ENCODE assay signal across 11 mouse cellular contexts in the genomic region with DNA sequence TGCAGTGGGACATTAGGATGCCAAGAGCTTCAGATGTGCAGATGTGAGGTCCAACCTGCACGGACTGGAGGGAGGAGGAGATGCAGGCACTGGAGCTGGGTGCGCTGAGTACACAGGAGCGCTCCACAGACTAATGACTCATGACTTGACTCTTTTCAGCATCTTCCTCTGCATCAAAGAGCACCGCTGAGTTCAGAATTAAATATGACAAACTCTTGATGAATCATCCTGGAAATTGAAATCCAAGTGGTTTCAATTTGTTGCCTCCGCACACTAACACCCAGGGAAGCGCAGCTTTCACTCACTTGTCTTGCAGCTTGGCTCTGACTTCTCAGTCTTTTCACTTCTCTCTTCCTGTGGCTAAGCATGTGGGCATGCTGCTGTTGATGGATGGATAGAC.
A peak's percentile ranks its signal among the peaks of the same experiment; 100 is the strongest.
DNase-seq lines count a peak whose midpoint lies in the region; ATAC-seq and TF ChIP-seq lines count a peak whose summit lies in the region.
"Had no signal": no experiment of that assay in that cellular context is flagged by ENCODE, and none has a peak within 500 bp of the region (broad histone marks: within the 10 kb centered on the region; RNA-seq: fewer than 3 reads in every experiment).

No protein-coding gene starts in this region.

- 83% methylated on average over 6 of the region's 6 CpGs for WGBS in midbrain, embryonic 12.5 days
- 91% methylated on average over 6 of the region's 6 CpGs for WGBS in midbrain, embryonic 10.5 days
- WGBS in midbrain, embryonic 16.5 days, result 82% methylated on average over 6 of the region's 6 CpGs

- no peak for DNase-seq in midbrain, embryonic 10.5 days (ENCODE audit: low spot score)
- DNase-seq in Patski (ENCODE audit: low read depth, low spot score), result peak; percentile 38
- peak; percentile 48 to 49 for DNase-seq in frontal cortex, postnatal 36 days (ENCODE audit: low spot score in 2 of 2)
- DNase-seq in ovary, postnatal 36 days (ENCODE audit: low spot score), result no peak
- DNase-seq in gastrocnemius, postnatal 36 days, result no peak
- DNase-seq: cerebellum, adult 11 months had no signal

- no peak for TF ChIP-seq CTCF in Patski (IDR thresholded peaks at IDR 0.05)

- in situ Hi-C loops in Patski (cut with MboI; ENCODE audit: low pct_unique_long_range_greater_than_20kb), result no loop called here

- no peak overlapping the region for H3K4me3 ChIP-seq in midbrain, embryonic 12.5 days
- no peak overlapping the region for H3K4me3 ChIP-seq in midbrain, embryonic 10.5 days
- no peak overlapping the region for H3K4me3 ChIP-seq in midbrain, embryonic 16.5 days (ENCODE audit: low read depth, low read length)
- H3K4me3 ChIP-seq: liver, embryonic 12.5 days had no signal

- peak; percentile 54; the same call in 1 of the 2 replicates for ATAC-seq in midbrain, embryonic 12.5 days (ENCODE audit: low FRiP score, low read depth)
- ATAC-seq in Patski, result peak; percentile 93
- ATAC-seq in midbrain, embryonic 16.5 days, result peak; percentile 59; the same call in 1 of the 2 replicates
- ATAC-seq: liver, embryonic 12.5 days had no signal

- no peak overlapping the region for H3K9ac ChIP-seq in midbrain, embryonic 12.5 days (replicated peaks)
- no peak overlapping the region for H3K9ac ChIP-seq in midbrain, embryonic 16.5 days (ENCODE audit: low read depth, low read length)
- H3K9ac ChIP-seq: liver, embryonic 12.5 days had no signal

- H3K4me1 ChIP-seq in midbrain, embryonic 12.5 days, result no peaks in the 10 kb centered on the region; the same call in 1 of the 2 replicates
- H3K4me1 ChIP-seq in midbrain, embryonic 10.5 days, result peaks cover 13% of the 10 kb centered on the region
- H3K4me1 ChIP-seq in midbrain, embryonic 16.5 days (ENCODE audit: control insufficient read depth, insufficient read depth, low read length), result no peaks in the 10 kb centered on the region; the same call in 1 of the 2 replicates
- H3K4me1 ChIP-seq: liver, embryonic 12.5 days had no signal

- POLR2A ChIA-PET in Patski (lab: Charles Lee), result no interaction called here

- intact Hi-C loops in gastrocnemius, postnatal 36 days (cut with DNase I), result no loop called here

- CTCF ChIA-PET in Patski (lab: Charles Lee), result no interaction called here

- H3K27ac ChIP-seq in midbrain, embryonic 12.5 days (replicated peaks), result no peak overlapping the region
- no peak overlapping the region for H3K27ac ChIP-seq in midbrain, embryonic 10.5 days (replicated peaks)
- H3K27ac ChIP-seq in midbrain, embryonic 16.5 days (ENCODE audit: low read length), result no peak overlapping the region
- H3K27ac ChIP-seq: kidney, postnatal 0 days; liver, embryonic 12.5 days; macrophage had no signal

- H3K27me3 ChIP-seq in midbrain, embryonic 12.5 days, result no peaks in the 10 kb centered on the region
- H3K27me3 ChIP-seq in midbrain, embryonic 10.5 days (ENCODE audit: low read depth, poor library complexity, severe bottlenecking), result no peaks in the 10 kb centered on the region
- H3K27me3 ChIP-seq in Patski, result no peaks in the 10 kb centered on the region
- H3K27me3 ChIP-seq in midbrain, embryonic 16.5 days (ENCODE audit: control insufficient read depth, insufficient read depth, low read depth, low read length), result no peaks in the 10 kb centered on the region
- H3K27me3 ChIP-seq: liver, embryonic 12.5 days had no signal

- no peaks in the 10 kb centered on the region for H3K9me3 ChIP-seq in midbrain, embryonic 12.5 days
- H3K9me3 ChIP-seq in midbrain, embryonic 10.5 days (replicated peaks), result no peaks in the 10 kb centered on the region
- H3K9me3 ChIP-seq in midbrain, embryonic 16.5 days (replicated peaks; ENCODE audit: control insufficient read depth, low read length, poor library complexity, severe bottlenecking), result no peaks in the 10 kb centered on the region
- H3K9me3 ChIP-seq: liver, embryonic 12.5 days had no signal

- no peaks in the 10 kb centered on the region for H3K36me3 ChIP-seq in midbrain, embryonic 12.5 days
- H3K36me3 ChIP-seq in midbrain, embryonic 10.5 days, result no peaks in the 10 kb centered on the region
- peaks cover under 1% of the 10 kb centered on the region for H3K36me3 ChIP-seq in midbrain, embryonic 16.5 days (ENCODE audit: control insufficient read depth, insufficient read depth, low read length)

- H3K4me2 ChIP-seq in midbrain, embryonic 12.5 days (replicated peaks), result no peak overlapping the region
- H3K4me2 ChIP-seq in midbrain, embryonic 16.5 days (ENCODE audit: low read length), result no peak overlapping the region
- H3K4me2 ChIP-seq: liver, embryonic 12.5 days had no signal

Comparison
In these comparisons a context has a peak if more than half of its experiments do, and no peak if none do; other contexts are left out.
1. DNase-seq: peak in Patski (single experiment) and frontal cortex, postnatal 36 days (2 of 2); none in midbrain, embryonic 10.5 days (single experiment), ovary, postnatal 36 days (single experiment) and gastrocnemius, postnatal 36 days (0 of 2).
2. Peak in every context shown above with its lines, with median percentiles within 50 percentile points of each other: ATAC-seq.